Mouse (Mus musculus) small intestine, adult 2 months (tissue): Measurements from ENCODE around the gene Fam13a.

Experiments
- CTCF ChIP-seq: fragments of 200-500 bp; IDR thresholded peaks from 2 replicates; pipeline ENCODE4 v1.5.1; 2012; ENCODE audit warnings: low read depth, mild to moderate bottlenecking, control low read depth, inconsistent platforms, low read length, moderate library complexity, mixed read lengths; ENCODE audit not compliant: insufficient replicate concordance, insufficient read length; ENCODE audit errors: extremely low read depth
- POLR2A ChIP-seq: fragments of 200-500 bp; IDR thresholded peaks from 2 replicates; pipeline ENCODE4 v1.6.1; 2012; ENCODE audit warnings: low read depth, mild to moderate bottlenecking, control low read depth, inconsistent platforms, low read length, moderate library complexity

DNA sequence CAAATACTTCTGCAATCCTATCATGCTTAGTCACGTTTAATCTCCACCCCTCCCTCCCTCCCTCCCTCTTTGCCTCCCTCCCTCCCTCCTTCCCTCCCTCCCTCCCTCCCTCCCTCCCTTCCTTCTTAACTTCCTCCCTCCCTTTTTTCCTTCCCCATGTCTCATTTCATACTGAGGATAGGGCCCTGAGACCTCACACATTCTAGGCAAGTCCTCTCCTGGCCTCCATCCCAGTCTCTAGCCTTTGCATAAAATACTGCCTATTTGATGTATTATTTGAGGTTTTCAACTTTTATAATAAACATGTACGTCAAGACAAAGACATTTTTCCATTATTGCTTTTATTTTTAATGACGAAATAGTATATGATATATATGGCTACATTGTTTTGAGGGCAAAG is 110.8 kb downstream of the Fam13a start:
- TF ChIP-seq CTCF, result no peak
- TF ChIP-seq POLR2A, result no peak
